Comparison of ENCODE assay signal across 19 mouse cellular contexts in the genomic region with DNA sequence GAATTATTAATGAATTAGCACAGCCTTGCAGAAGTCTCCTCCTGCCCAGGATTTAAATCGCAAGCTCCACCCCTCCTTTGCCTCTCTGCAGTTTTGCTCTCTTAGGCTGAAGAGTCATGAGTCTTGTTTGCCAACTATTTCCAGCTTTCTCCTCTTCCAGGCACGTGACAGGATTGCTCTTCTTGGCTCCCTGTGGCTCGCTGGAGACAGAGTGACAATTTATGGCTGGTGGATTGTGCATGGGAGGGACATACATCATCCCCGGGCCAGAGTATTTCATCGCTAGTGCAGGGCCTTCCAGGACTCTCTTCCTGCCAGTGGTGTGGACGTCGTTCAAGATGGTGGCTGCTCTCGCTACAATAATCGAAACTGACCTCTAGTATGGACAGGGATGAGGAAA.
DNase-seq lines count a peak whose midpoint lies in the region; ATAC-seq and TF ChIP-seq lines count a peak whose summit lies in the region.
"Had no signal": no experiment of that assay in that cellular context is flagged by ENCODE, and none has a peak within 500 bp of the region (broad histone marks: within the 10 kb centered on the region; RNA-seq: fewer than 3 reads in every experiment).

No protein-coding gene starts in this region.

- no peaks in the 10 kb centered on the region for H3K27me3 ChIP-seq in heart, embryonic 10.5 days (ENCODE audit: insufficient read depth, poor library complexity, severe bottlenecking)
- H3K27me3 ChIP-seq in kidney, postnatal 0 days (ENCODE audit: insufficient read depth, low read length) = no peaks in the 10 kb centered on the region
- no peaks in the 10 kb centered on the region for H3K27me3 ChIP-seq in hindbrain, embryonic 14.5 days (ENCODE audit: control insufficient read depth, insufficient read depth, low read length)
- H3K27me3 ChIP-seq in hindbrain, embryonic 12.5 days = no peaks in the 10 kb centered on the region
- H3K27me3 ChIP-seq: embryonic facial prominence, embryonic 15.5 days; forebrain, embryonic 15.5 days; limb, embryonic 12.5 days; midbrain, embryonic 15.5 days; neural tube, embryonic 12.5 days had no signal

- H3K4me1 ChIP-seq in heart, embryonic 10.5 days = peaks cover 12% of the 10 kb centered on the region
- H3K4me1 ChIP-seq in kidney, postnatal 0 days (replicated peaks; ENCODE audit: insufficient read depth, low read length) = peaks cover 4% of the 10 kb centered on the region
- H3K4me1 ChIP-seq in hindbrain, embryonic 14.5 days (replicated peaks; ENCODE audit: control insufficient read depth, insufficient read depth, low read length) = no peaks in the 10 kb centered on the region
- peaks cover 4% of the 10 kb centered on the region for H3K4me1 ChIP-seq in hindbrain, embryonic 12.5 days
- H3K4me1 ChIP-seq: forebrain, embryonic 15.5 days; midbrain, embryonic 15.5 days had no signal

- no peak; the same call in 1 of the 2 replicates for ATAC-seq in kidney, postnatal 0 days (replicated peaks; ENCODE audit: low FRiP score, low read depth)
- no peak for ATAC-seq in hindbrain, embryonic 14.5 days (ENCODE audit: low FRiP score)
- no peak for ATAC-seq in hindbrain, embryonic 12.5 days (ENCODE audit: low FRiP score)
- ATAC-seq: activated CD4-positive, CD25-positive, alpha-beta regulatory T cell, adult 4 months; forebrain, embryonic 15.5 days; inflammation-experienced regulatory T-cells, adult 6 months; liver, postnatal 0 days; midbrain, embryonic 15.5 days had no signal

- no peak overlapping the region for H3K4me2 ChIP-seq in kidney, postnatal 0 days (ENCODE audit: low read length)
- no peak overlapping the region for H3K4me2 ChIP-seq in hindbrain, embryonic 14.5 days (replicated peaks)
- H3K4me2 ChIP-seq in hindbrain, embryonic 12.5 days (replicated peaks) = no peak overlapping the region
- H3K4me2 ChIP-seq: embryonic facial prominence, embryonic 15.5 days; forebrain, embryonic 15.5 days; limb, embryonic 12.5 days; midbrain, embryonic 15.5 days; neural tube, embryonic 12.5 days had no signal

- no peaks in the 10 kb centered on the region for H3K9me3 ChIP-seq in heart, embryonic 10.5 days
- no peaks in the 10 kb centered on the region for H3K9me3 ChIP-seq in kidney, postnatal 0 days (replicated peaks; ENCODE audit: low read length)
- no peaks in the 10 kb centered on the region for H3K9me3 ChIP-seq in hindbrain, embryonic 14.5 days (ENCODE audit: control insufficient read depth, low read length)
- H3K9me3 ChIP-seq in hindbrain, embryonic 12.5 days (replicated peaks) = no peaks in the 10 kb centered on the region
- H3K9me3 ChIP-seq: embryonic facial prominence, embryonic 15.5 days; forebrain, embryonic 15.5 days; limb, embryonic 12.5 days; midbrain, embryonic 15.5 days; neural tube, embryonic 12.5 days had no signal

- no peak overlapping the region for H3K4me3 ChIP-seq in heart, embryonic 10.5 days
- no peak overlapping the region for H3K4me3 ChIP-seq in kidney, postnatal 0 days (replicated peaks; ENCODE audit: low read depth, low read length)
- no peak overlapping the region for H3K4me3 ChIP-seq in hindbrain, embryonic 14.5 days (replicated peaks; ENCODE audit: low read length)
- H3K4me3 ChIP-seq in hindbrain, embryonic 12.5 days = no peak overlapping the region
- H3K4me3 ChIP-seq: embryonic facial prominence, embryonic 15.5 days; forebrain, embryonic 15.5 days; limb, embryonic 12.5 days; midbrain, embryonic 15.5 days; neural tube, embryonic 12.5 days had no signal

- peak; percentile 92 for DNase-seq in heart, adult 11 months
- no peak for DNase-seq in heart, embryonic 10.5 days (ENCODE audit: low spot score)
- DNase-seq in adrenal gland, postnatal 25 days = peak; percentile 29
- DNase-seq in kidney, postnatal 0 days (ENCODE audit: low spot score) = peak; percentile 85
- peak; percentile 28 for DNase-seq in lung, postnatal 14 days
- no peak for DNase-seq in thymus, postnatal 25 days
- DNase-seq in hindbrain, embryonic 14.5 days (ENCODE audit: low spot score) = no peak
- DNase-seq: cerebellum, postnatal 36 days; layer of hippocampus, postnatal 36 days; liver, postnatal 0 days; retina, postnatal 1 day had no signal

- no peaks in the 10 kb centered on the region for H3K36me3 ChIP-seq in heart, embryonic 10.5 days
- no peaks in the 10 kb centered on the region for H3K36me3 ChIP-seq in kidney, postnatal 0 days (ENCODE audit: insufficient read depth, low read length)
- no peaks in the 10 kb centered on the region for H3K36me3 ChIP-seq in hindbrain, embryonic 14.5 days (replicated peaks; ENCODE audit: control insufficient read depth, insufficient read depth)
- no peaks in the 10 kb centered on the region for H3K36me3 ChIP-seq in hindbrain, embryonic 12.5 days
- H3K36me3 ChIP-seq: embryonic facial prominence, embryonic 15.5 days; forebrain, embryonic 15.5 days; limb, embryonic 12.5 days; midbrain, embryonic 15.5 days; neural tube, embryonic 12.5 days had no signal

- no peak for TF ChIP-seq CTCF in kidney, postnatal 0 days (IDR thresholded peaks at IDR 0.05; ENCODE audit: low read depth)

- 87% methylated on average over 9 of the region's 9 CpGs for WGBS in heart, embryonic 10.5 days
- WGBS in kidney, postnatal 0 days = 52% methylated on average over 9 of the region's 9 CpGs
- 86% methylated on average over 9 of the region's 9 CpGs for whole genome bisulfite sequencing in hindbrain, embryonic 14.5 days
- 90% methylated on average over 9 of the region's 9 CpGs for WGBS in hindbrain, embryonic 12.5 days

- no peak overlapping the region for H3K27ac ChIP-seq in heart, embryonic 10.5 days
- peak overlapping the region; percentile 51 for H3K27ac ChIP-seq in kidney, postnatal 0 days
- no peak overlapping the region for H3K27ac ChIP-seq in hindbrain, embryonic 14.5 days
- H3K27ac ChIP-seq in hindbrain, embryonic 12.5 days = no peak overlapping the region
- H3K27ac ChIP-seq: embryonic facial prominence, embryonic 15.5 days; forebrain, embryonic 15.5 days; limb, embryonic 12.5 days; midbrain, embryonic 15.5 days; neural tube, embryonic 12.5 days had no signal

- no peak overlapping the region for H3K9ac ChIP-seq in kidney, postnatal 0 days (ENCODE audit: low read depth, low read length)
- no peak overlapping the region for H3K9ac ChIP-seq in hindbrain, embryonic 14.5 days
- H3K9ac ChIP-seq in hindbrain, embryonic 12.5 days = no peak overlapping the region
- H3K9ac ChIP-seq: embryonic facial prominence, embryonic 15.5 days; forebrain, embryonic 15.5 days; limb, embryonic 12.5 days; liver, postnatal 0 days; midbrain, embryonic 15.5 days; neural tube, embryonic 12.5 days had no signal

Comparison
In these comparisons a context has a peak if more than half of its experiments do, and no peak if none do; other contexts are left out.
1. DNase-seq: peak in heart, adult 11 months (single experiment), adrenal gland, postnatal 25 days (single experiment), kidney, postnatal 0 days (single experiment) and lung, postnatal 14 days (single experiment); none in heart, embryonic 10.5 days (single experiment), thymus, postnatal 25 days (single experiment) and hindbrain, embryonic 14.5 days (single experiment).